Mouse (Mus musculus) cortical plate, adult 2 months (tissue): ENCODE measurements around the gene Samd4b. TPM values are rescaled to one million over a fixed set of nuclear protein-coding genes. Genes with fewer than 3 reads are reported as not detected.
A peak's percentile ranks its signal among the peaks of the same experiment; 100 is the strongest.

Experiments used
- H3K27ac ChIP-seq: fragments of 200-500 bp; 2 replicates; pipeline ENCODE4 v1.5.1; 2012; ENCODE audit warnings: low read length, control low read depth, inconsistent platforms; ENCODE audit not compliant: insufficient read depth
- H3K4me1 ChIP-seq: fragments of 200-500 bp; 2 replicates; pipeline ENCODE4 v1.6.1; 2011; ENCODE audit warnings: low read length; ENCODE audit not compliant: control insufficient read depth, insufficient read depth
- H3K4me3 ChIP-seq: fragments of 200-500 bp; 2 replicates; pipeline ENCODE4 v1.5.1; 2011; ENCODE audit warnings: mild to moderate bottlenecking, low read length, control low read depth; ENCODE audit not compliant: insufficient read depth
- CTCF ChIP-seq: fragments of 200-500 bp; IDR thresholded peaks from 2 replicates; pipeline ENCODE4 v1.5.1; 2011; ENCODE audit warnings: mild to moderate bottlenecking, control low read depth, low read length; ENCODE audit not compliant: insufficient read depth; ENCODE audit errors: extremely low read depth
- POLR2A ChIP-seq: fragments of 200-500 bp; IDR thresholded peaks from 2 replicates; pipeline ENCODE4 v1.6.1; 2011; ENCODE audit warnings: mild to moderate bottlenecking, low read length, control low read depth; ENCODE audit not compliant: insufficient read depth; ENCODE audit errors: extremely low read depth
- polyA plus RNA-seq: library from polyadenylated mRNA; depleted of rRNA; stranded (reverse); fragments of >200 nt; gene quantifications from 2 replicates; pipeline ENCODE4 v1.2.3, GENCODE M21; 2012

Gene Samd4b
- polyA plus RNA-seq, 1 experiment = 63.8 TPM

DNA sequence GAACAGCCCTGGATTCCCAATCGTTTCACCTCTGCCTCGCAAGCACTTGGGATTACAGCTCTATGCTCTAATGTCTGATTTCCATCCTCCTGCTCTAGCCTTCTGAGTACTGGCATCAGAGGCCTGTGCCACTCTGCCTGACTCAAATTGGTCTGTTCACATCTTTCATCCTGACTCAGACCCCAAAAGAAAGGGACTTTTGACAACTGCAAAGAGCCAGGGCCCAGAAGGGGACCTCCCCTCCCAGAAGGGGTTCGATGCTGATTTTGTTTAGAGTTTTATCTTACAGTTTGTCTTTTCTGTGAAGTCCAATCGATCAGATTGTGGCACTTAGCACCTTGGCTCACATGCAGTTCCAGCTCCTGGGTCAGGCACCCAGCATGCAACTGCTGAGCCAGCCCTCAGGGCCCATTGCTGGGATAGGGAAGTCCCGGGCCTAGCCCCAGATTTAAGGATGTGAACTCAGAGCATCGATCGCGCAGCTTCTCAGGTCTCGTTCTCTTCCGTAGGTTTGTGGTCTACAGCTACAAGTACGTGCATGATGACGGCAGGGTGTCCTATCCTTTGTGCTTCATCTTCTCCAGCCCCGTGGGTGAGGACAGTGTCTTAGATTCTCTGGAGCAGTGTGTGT, 153.5 kb downstream of the Samd4b start:
- Histone ChIP-seq H3K4me3 (no peak overlapping the region), H3K27ac (no peak overlapping the region), H3K4me1 (no peaks in the 10 kb centered on the region)
- TF ChIP-seq POLR2A (no peak), CTCF (no peak)

DNA sequence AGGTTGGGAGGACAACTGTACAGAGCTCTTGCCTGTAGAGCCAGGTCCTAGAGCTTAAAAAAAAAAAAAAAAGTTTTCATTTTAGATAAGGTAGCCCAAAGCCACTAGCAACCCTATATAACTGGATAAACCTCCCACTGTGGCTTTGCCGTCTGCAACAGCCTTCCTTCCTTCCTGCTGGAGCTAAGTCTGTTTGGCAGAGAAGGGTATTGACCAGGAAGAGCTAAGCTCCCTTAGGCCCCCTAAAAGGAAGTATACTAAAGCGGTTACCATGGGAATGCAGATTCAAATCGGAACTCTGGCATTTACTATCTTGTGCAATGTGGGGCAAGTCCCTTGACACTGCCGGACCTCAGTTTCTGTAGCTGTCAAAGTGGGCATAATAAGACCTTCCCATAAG, 155.3 kb downstream of the Samd4b start:
- Histone ChIP-seq H3K4me3 (no peak overlapping the region), H3K4me1 (no peaks in the 10 kb centered on the region), H3K27ac (no peak overlapping the region)
- TF ChIP-seq CTCF (no peak), POLR2A (no peak)

- Histone ChIP-seq H3K4me3 (no peak overlapping the region), H3K4me1 (no peaks in the 10 kb centered on the region), H3K27ac (no peak overlapping the region)
- no peak for TF ChIP-seq POLR2A
- no peak for TF ChIP-seq CTCF
Measured at GRCm38 (mm10) chr7:28441776-28442485, 156.0 kb downstream of the Samd4b start.

DNA sequence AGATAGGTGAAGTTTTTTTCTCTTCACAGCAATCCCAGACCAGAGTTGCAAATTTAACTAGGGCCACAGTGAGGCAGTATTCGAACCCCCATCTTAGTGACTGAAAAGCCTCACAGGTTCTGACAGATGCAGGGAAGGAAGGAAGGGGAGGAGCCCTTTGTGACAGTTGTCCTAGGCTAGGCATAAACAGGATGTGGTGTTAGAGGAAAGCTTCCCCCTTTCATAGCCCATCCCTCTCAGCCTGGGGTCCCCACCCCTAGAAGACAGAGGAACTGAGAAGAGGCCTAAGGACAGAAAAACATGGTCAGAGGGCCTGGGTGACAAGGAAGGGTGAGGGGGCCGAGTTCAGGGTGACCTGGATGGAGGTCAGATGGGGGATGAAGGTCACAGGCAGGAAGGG, 157.2 kb downstream of the Samd4b start:
- no peaks in the 10 kb centered on the region for H3K4me1 ChIP-seq
- no peak overlapping the region for H3K4me3 ChIP-seq
- TF ChIP-seq POLR2A = no peak
- TF ChIP-seq CTCF = no peak
- H3K27ac ChIP-seq = no peak overlapping the region

- Histone ChIP-seq H3K27ac (no peak overlapping the region), H3K4me1 (no peaks in the 10 kb centered on the region), H3K4me3 (no peak overlapping the region)
- TF ChIP-seq CTCF (no peak), POLR2A (no peak)
Measured at GRCm38 (mm10) chr7:28438771-28439170, 159.2 kb downstream of the Samd4b start.

- TF ChIP-seq POLR2A (no peak), CTCF (no peak)
- no peak overlapping the region for H3K4me3 ChIP-seq
- H3K4me1 ChIP-seq = no peaks in the 10 kb centered on the region; the same call in 1 of the 2 replicates
- H3K27ac ChIP-seq = no peak overlapping the region
Measured at GRCm38 (mm10) chr7:28437964-28438363, 160.0 kb downstream of the Samd4b start.

- TF ChIP-seq CTCF (peak; percentile 66), POLR2A (no peak)
- H3K4me3 ChIP-seq = peak within 1 kb of the TSS; percentile 65
- H3K4me1 ChIP-seq = no peaks in the 10 kb centered on the region; the same call in 1 of the 2 replicates
- peak within 1 kb of the TSS; percentile 9; the same call in 1 of the 2 replicates for H3K27ac ChIP-seq
Measured at GRCm38 (mm10) chr7:28436932-28437570, 160.9 kb downstream of the Samd4b start, which contains the start of gene Gmfg. Gmfg (plus strand) TSS chr7:28437447.

- Histone ChIP-seq H3K27ac (peak overlapping the region; percentile 9; the same call in 1 of the 2 replicates), H3K4me1 (no peaks in the 10 kb centered on the region; the same call in 1 of the 2 replicates), H3K4me3 (peak overlapping the region; percentile 65)
- peak; percentile 49; the same call in 1 of the 2 replicates for TF ChIP-seq POLR2A
- TF ChIP-seq CTCF = peak; percentile 48
Measured at GRCm38 (mm10) chr7:28436271-28436904, 161.6 kb downstream of the Samd4b start.

- no peak for TF ChIP-seq CTCF
- no peak for TF ChIP-seq POLR2A
- Histone ChIP-seq H3K4me3 (peak overlapping the region; percentile 48), H3K27ac (no peak overlapping the region), H3K4me1 (no peaks in the 10 kb centered on the region; the same call in 1 of the 2 replicates)
Measured at GRCm38 (mm10) chr7:28435660-28436259, 162.2 kb downstream of the Samd4b start.
